Mouse (Mus musculus) frontal cortex, adult 2 months (tissue): ENCODE measurements around the gene Ssbp3. TPM values are rescaled to one million over a fixed set of nuclear protein-coding genes. Genes with fewer than 3 reads are reported as not detected.

ENCODE experiments used
- DNase-seq, 2 experiments: peaks; one replicate each; pipeline ENCODE4 v3.0.0; 2022; ENCODE audit warnings: low spot score in 1 of 2; ENCODE audit errors: extremely low spot score in 1 of 2
- polyA plus RNA-seq: library from polyadenylated mRNA; depleted of rRNA; stranded (reverse); fragments of >200 nt; gene quantifications from 2 replicates; pipeline ENCODE4 v1.2.3, GENCODE M21; 2012

Ssbp3 gene
- polyA plus RNA-seq, 1 experiment: 95.6 TPM

DNA sequence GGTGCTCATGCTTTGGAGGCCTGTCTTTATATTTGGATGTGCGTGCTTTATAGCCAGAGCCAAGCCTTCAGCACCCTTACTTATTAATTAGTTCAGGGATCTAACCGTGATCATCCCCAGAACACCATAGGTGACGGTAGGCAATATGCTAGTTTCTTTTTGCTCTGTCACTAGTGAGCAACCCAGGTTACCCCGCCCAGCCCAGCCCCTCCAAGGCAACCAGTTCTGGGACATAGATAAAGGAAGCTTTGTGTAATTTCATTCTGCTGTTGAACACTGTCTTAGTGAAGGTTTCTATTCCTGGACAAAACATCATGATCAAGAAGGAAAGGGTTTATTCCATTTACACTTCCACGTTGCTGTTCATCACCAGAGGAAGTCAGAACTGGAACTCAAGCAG, 94.7 kb downstream of the Ssbp3 start:
- no peak for DNase-seq

DNA sequence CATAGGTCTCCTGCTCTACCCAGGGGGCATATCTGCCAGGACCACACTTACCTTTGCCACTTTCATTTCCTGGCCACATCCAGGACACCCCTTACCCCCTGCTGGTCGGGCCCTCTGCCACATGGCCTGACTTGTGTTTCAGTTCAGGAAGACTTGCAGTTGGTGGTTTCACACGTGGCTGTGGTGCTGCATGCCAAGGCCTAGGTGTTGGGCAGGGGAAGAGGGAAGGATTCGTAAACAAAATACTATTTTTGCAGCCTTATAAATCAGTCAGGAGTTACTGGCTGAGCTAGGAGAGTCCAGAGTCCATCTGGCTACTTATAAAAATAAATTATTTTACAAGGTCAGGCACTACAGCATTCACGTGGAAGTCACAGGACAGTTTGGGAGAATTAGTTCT, 95.7 kb downstream of the Ssbp3 start:
- no peak for DNase-seq

DNA sequence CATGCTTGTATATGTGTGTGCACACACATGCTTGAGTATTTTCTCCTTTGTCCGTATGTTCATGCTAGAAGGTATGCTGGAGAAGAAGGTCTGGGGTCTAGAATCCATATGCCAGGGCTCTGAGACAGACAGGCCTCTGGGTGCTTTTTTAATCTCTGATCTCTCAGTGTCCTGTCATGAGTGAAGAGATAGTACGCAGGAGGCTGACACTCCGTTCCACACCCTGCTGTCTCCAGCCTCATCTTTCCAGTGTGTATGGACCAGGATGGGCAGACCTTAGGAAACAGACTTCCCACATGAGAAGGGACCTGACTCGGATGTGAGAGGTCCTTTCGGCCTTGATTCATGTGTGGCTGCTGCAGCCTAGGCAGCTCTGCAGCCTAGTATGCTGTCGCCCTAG, 96.3 kb downstream of the Ssbp3 start:
- no peak for DNase-seq

DNA sequence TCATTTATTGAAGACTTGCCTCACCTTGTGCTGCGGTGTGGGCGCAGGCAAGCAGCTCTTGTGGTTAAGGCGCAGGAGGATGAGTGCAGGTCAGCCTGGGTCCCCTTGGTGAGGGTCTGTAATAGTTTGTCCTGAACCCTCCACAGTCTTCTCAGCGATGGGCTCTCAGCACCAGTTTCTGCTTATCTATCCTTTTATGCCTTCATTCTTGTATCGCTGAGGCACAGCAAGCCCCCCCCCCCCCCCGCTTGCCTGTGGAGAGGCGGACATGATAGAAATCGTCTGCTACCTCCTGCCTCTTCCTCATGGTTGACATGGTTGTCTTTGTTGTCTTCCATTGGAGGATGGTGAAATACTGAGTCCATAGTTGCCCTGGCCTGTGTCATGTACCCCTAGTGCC, 96.9 kb downstream of the Ssbp3 start:
- DNase-seq: no peak

DNA sequence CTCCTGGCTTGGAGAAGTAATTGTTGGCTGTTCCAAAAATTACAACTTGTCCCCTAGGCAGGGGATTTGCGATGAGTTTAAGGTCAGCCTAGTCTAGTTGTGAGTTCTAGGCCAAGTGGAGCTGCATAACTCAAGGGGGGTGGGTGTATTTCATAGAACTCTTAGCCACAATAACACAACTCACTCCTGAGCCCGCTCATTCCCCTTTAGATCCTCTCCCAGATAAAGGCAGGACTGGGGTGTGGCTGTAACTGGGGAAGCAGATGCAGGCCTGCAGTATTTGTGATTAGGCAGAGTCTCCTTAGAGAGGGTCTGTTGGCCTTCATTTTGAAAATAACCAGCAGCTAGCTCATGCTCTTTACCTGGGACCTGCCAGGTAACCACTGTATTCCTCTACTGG, 97.7 kb downstream of the Ssbp3 start:
- DNase-seq: no peak

DNA sequence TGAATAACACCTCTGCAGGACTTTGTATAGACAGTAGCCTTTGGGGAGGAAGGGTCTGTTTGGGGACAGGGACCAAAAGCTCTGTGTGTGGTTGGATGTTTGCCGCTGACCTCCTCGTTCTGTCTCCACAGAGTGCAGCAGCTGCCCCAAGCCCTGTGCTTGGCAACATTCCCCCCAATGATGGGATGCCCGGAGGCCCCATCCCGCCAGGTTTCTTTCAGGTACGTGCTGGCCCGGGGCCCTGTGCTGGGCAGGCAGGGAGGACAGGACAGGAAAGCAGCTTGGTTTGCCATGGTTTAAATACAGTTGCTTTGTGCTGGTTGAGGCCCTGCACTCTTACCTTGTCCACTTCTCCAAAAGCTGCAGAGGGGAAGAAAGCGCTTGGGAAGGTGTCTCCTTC, 99.0 kb downstream of the Ssbp3 start:
- no peak for DNase-seq

DNA sequence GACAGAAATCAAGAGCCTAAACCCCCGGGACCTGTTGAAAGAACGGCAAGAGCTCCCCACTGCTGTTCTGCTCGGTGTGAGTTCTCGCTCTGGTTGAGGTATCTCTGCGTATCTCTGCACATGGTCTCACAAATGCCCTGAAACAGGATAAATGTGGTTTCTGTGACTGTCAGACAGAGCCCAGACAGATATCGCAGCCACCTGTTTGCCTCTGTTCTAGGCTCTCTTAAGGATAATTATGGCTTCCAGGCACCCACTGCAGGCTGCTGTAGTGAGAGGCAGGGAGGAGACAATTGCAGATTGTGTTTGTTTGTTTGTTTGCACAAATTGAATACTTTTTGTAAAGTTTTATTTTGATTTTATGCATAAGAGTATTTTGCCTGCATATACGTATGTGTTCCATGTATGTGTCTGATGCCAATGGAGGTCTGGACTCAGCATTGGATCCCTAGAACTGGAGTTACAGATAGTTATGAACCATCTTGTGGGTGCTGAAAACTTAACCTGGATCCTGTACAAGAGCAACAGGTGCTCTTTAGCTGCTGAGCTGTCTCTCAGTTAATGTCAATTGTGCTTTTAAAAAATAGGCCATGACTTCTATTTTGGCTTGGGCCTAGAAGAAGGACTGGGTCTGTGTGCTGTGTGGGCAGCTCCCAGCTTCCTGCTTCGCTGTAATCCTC, 101.0 kb downstream of the Ssbp3 start:
- no peak for DNase-seq

DNA sequence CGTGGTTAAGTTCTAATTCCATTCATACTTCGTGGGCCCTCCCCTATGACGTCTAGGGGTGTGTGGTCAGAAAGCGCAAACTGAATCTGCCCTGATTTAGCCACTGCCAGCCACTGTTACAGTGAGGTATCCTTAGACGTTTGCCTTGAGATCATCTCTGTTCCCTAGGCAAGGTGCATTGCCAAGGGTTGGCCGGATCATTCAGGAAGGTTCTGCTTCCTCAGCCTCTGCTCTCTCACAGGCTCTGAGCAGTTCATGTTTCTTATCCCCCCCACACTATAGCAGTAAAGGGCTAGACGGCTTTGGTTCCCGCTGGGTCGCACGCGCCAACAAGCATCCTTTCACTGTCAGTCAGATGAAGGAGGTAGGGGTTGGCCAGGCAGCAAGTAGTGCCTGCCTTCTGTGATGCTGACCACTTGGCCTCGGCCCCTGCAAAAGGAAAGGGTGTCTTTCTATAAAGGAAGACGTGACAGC, 101.5 kb downstream of the Ssbp3 start:
- no peak for DNase-seq

DNA sequence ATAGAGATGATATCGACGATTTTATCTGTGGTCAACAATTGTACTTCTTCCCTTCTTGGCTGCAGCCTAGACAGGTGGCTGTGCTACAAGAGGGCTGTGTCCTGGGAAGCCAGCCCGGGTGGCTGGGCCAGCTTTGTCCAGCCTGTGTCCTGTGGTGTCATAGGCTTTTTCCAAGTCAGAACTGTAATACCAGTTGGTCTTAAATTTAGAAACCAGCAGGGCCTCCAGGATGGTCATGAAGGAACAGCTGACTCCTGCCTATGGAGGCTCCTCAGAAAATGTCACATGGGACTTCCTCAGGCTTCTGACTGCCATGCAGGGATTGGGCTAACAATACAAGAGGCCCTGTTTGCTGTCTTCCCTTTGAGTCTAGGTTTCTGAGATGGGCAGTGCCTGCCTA, 102.1 kb downstream of the Ssbp3 start:
- no peak for DNase-seq

DNA sequence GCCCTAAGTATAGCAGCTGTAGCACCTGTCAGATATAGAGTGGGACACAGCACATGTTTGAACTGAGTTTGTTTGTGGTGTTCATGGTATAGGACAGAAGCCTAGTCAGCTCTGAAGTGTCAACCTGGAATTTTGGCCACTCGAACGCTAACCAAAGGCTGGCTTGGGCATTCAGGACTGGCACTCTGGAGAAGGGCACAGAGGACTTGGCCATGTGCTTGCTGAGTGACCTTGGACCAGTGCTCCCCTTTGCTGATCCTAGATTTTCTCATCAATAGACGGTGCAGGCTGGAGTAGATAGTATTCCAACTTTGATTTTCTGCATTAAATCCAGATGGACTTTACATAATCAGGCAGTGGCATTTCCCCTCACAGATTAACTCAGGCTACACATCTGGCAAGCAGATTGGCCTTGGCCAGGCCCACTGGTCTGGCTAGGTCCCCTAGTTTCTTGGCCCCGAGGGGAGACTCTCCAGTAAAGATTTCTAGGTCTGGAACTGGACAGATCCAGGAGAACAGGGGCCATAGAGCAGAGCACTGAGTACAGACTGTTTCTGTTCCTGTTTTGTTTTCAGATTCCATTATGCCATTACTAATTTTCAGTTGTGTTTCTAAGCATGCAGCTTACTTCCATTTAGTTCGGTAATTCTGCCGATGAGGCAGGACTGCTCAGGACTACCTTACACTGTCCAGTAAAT, 102.8 kb downstream of the Ssbp3 start:
- no peak for DNase-seq

DNA sequence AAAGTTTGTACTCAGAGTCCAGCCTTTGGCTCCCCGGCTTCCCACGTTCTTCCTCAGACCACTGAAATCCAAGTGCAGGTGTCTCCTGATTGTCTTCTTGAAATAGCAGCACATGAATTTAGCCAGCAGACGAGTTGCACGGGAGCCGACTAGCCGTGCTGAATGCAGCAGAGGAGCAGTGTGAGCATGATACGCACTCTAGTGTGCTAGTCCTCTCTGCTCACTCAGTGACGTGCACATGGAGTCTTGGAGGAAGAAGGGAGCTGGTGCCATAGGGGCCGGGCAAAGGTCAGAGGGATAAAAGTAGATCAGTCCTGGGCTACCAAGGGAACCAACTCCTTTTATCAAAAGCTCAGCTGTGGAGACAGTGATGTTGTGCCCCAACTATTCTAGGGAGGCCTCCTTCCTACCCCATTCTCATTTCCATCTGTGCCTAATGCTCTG, 103.3 kb downstream of the Ssbp3 start:
- DNase-seq: no peak

DNA sequence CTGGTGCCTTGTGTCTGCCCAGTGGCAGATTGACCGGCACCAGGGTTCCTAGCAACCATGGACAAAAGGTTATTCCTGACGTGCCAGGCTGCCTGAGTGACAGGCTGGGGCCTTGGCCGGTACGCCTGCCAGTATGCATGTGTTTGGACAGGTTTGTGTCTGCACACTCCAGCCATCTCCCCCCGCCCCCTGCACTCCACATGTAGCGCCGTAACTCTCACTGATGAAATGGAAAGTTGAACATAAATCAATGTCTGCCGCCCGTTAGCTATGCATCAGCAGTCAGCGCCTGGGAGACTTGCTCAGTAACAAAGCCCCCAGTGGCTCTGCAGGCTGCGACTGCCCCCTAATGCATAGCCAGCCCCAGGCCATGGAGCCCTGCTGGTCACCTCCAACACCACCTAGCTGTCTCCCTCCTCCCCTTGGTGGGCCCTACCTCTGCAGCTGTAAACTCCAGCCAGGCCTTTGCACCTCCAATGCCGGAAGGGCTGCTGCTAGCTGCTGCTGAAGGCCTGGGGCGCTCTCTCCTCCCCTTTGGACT, 105.5 kb downstream of the Ssbp3 start:
- no peak for DNase-seq

DNA sequence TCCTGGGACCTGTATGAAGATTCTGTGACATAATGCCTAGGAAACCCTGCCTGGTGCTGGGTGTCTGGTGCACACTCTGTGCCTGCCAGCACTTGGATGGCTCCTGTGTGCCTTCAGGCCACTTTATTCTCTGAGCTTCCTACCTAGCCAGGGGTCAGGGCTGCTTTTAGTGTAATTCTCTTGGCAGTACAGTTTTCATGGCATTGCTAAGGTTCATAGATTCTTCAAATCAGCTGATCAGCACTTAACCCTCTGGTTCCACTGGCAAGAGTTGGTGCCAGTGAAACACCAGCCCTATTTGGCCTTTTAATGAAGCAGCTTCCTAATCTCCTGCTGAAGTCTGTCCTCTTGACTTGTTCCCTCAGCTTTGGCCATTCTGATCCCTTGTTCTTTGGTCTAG, 106.8 kb downstream of the Ssbp3 start:
- no peak for DNase-seq

DNA sequence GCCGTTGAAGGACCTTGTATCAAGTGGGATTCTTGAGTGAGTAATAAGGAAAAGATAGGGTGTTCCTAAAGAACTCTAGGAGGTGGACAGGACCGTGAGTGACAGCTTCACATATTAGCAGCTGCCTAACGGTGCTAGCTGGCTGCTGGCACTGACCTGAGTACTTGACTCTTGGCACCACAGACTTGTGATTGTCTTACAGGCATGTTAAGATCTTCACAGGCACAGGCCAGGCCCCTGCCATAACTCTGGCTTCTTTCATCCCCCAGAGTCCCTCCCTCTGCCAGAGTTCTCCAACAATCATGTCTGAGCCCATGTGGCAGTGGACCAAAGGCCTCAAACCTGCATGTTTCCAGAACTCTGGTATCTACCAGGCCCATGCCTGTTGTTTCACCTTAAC, 108.0 kb downstream of the Ssbp3 start:
- DNase-seq: no peak

DNA sequence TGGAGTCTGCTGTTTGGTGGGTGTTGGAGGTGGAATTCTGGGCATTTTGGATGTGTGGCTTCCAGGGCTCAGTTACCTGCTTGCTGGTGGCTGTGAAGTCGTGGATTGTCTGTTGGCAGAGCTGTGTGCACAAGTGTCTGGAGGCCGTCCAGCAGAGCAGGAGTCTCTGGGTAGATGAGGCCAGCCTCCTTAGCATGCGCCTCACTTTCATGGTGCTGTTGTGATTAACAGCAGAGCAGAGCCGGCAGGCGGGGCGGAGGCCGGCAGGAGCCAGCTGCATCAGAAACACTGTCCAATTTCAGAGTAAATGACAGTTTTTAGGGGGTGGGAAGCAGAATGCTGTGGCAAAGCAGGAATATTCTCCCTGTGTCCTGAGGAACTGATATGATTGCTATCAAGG, 108.5 kb downstream of the Ssbp3 start:
- peak; percentile 42 to 77 for DNase-seq

DNA sequence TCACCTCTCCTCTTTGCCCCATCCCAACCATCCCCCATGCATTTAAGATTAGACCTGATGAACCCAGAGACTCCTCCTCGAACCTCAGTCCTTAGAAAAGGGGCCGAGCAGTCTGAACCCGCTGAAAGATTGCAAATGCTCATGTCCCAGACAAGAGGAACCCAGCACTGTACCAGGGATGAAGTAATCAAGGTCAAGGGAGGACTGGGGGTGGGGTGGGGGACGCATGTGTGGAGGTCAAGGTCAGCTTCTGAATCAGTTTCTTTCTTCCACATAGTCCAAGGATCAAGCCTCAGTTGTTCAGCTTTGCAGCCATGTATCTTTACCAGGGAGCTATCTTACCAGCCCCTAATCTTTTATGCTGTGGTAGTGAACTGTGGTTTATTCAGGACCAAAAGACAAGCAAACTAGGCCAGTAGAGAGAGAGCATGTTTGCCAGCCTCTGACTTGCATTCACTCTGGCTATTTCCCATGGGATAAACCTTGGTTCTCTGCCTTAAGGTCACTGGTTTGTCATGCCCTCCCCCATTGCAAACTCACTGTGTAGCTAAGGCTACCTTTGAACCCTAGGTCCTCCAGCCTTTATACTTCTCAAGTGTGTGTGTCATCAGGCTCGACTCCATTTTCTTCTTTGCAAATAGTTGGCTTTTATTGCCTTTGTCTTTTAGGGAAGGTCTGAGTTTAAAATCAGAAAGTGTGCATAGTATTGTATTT, 109.9 kb downstream of the Ssbp3 start:
- no peak for DNase-seq

DNA sequence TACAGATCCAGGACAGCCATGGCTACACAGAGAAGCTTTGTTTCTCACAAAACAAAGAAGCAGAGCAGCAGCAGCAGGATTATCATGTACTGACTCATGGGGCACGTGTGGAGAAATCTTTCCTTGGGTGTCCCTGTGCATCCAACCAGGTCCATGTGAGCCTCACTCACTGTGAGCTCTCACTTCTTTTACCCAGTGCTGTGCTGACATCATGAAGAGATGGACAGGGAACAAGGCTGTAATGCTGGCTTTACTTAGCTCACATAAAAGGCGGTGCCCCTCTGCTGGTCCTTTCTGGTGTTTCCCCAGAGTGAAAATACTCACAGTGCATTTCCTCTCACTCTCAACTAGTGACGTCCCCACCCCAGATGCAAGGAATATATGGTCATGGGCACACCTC, 111.0 kb downstream of the Ssbp3 start:
- no peak for DNase-seq

DNA sequence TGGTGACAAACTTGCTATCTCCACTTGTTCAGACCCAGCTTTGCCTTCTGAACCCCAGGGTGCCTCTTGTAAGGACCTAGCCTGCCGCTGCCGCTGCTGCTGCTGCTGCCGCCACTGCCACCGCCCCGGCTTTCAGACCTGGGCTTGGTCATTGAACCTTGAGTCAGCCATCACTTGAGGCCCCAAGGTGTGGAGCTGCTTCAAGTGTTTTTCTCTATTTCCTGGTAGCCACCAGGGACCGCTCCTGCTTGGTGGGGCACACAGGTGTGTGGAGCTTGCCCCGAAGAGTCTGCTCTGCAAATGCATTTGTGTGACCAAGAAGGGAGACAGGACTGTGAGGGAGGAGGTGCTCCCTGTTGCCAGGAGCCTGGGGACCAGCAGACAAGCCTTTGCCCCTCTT, 114.4 kb downstream of the Ssbp3 start:
- DNase-seq: no peak

DNA sequence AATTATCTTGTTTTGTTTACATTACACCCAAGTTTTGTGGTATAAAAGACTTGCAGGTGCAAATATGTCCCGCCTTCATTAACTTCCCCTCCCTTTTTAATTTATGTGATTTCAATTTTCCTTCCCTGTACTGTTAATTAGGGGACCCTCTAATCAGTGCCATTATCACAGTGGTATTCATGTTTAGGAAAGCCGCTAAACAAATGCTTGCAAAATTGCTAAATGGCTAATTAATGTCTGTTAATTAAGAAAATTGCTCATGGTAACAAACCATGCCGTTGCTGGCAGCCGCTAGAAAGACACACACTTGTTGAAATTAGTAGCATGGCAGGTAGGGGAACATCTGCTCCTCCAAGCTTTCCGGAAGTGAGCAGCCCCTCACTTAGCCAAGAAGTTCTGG, 114.9 kb downstream of the Ssbp3 start:
- DNase-seq: no peak

DNA sequence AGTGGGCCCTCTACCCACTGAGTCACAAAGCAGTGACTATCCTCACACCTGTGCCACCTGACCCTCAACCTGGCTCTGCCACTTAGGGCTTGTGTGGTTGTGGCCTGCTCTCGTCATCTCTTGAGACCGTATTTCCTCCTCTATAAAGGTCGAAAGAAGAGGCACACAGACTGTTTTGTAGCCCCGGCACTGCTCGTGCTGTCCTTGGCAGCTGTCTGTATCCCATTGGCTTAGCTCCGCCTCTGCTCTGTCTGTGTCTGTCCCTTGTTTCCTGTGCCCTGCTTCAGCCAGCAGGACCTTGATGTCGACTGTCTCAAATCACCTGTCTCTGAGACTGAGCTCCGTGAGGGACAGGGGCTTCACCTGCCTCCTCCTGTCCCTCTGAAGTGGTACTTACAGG, 116.0 kb downstream of the Ssbp3 start:
- no peak for DNase-seq

DNA sequence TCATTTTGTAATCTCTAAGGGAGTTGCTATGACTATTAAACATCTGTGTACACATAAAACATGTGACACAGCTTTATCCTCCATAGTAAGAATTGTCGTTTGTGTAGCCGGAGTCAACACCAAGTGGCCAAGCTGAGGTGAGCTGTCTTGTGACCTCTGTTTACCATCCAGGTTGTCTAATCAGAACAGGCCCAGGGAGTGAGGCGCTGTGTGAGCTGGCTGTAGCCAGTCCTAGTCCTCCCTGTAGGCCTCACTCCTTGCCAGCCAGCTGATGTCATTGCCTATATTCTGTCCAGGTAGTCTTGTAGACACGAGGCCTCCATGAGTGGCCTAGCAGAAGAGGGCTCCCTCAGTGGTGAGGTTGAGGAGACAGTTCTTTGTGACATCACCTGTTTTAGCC, 125.2 kb downstream of the Ssbp3 start:
- no peak for DNase-seq

DNA sequence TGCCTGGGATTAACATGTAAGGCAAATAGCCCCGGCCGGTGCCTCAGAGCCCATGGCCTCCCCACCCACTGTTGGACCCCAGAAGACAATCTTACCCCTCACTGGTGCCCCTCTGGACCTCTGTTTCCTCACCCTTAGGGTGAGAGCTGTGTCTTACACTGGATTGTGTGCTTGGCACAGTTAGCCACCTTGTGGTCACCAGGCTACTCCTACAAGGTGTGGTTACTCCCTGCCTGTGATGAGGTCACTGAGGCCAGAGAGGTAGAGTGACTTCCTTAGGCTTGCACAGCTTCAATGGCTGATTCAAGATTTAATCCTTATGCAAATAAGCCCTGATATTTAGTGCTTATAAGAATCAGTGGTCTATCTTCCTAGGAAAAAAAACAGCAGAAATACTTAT, 126.5 kb downstream of the Ssbp3 start:
- no peak for DNase-seq
